Mouse (Mus musculus): ENCODE measurements at regions not wholly inside any gene's neighbourhood (a gene's known extent, or its start where the extent isn't known, plus 50 kb on each side); places are given as distances from the start of the nearest gene placed in this dataset.
A peak's percentile ranks its signal among the peaks of the same experiment; 100 is the strongest.

- DNase-seq (ENCODE audit: low spot score in 2 of 2): no peak
Observed at GRCm38 (mm10) chr4:105555941-105556340, 233.7 kb upstream of the Gm12728 start.

GRCm38 (mm10) chr4:105557396-105557795, 232.3 kb upstream of the Gm12728 start:
- DNase-seq (ENCODE audit: low spot score in 2 of 2): no peak

- no peak for DNase-seq (ENCODE audit: low spot score in 2 of 2)
Observed at GRCm38 (mm10) chr4:105560055-105560454, 229.6 kb upstream of the Gm12728 start.

- DNase-seq (ENCODE audit: low spot score in 2 of 2): no peak
Observed at GRCm38 (mm10) chr4:105560781-105561180, 228.9 kb upstream of the Gm12728 start.

DNA sequence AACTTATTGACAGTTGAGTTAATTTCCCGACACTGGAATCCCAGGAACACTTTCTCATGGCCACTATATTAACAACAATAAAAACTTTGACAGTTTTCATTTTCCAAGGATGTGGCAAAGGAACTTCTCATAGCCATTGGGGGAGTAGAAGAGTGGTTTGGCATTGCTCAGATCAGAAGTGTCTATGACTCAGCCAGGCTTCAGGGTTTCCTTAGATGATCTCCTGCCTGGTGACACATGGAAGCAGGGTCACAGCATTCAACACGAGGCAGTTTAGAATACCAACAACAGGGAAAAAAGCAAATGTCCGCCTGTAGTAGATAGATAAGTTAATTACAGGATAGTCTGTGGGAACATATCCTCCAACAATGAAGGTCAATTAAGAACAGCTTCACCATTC, 228.1 kb upstream of the Gm12728 start:
- DNase-seq (ENCODE audit: low spot score in 2 of 2): no peak

DNA sequence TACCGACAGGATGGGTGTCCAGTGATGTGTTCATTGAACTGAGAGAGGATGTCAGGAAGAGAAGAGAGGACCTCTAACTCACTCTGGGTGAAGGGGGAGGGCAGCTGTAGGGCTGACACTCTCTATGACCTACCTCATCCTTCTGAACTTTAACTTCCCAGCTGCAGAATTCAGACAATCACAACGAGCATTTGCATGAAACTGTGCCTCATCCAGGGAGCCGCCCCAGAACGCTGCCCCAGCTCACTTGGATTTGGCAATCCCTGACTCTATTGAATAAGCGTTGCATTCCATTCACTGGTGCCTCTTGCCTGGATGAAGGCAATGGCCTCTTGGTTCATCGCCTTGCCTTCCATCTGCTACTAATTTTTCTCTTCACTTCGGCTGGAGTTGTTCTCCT, 223.9 kb upstream of the Gm12728 start:
- no peak for DNase-seq (ENCODE audit: low spot score in 2 of 2)

DNA sequence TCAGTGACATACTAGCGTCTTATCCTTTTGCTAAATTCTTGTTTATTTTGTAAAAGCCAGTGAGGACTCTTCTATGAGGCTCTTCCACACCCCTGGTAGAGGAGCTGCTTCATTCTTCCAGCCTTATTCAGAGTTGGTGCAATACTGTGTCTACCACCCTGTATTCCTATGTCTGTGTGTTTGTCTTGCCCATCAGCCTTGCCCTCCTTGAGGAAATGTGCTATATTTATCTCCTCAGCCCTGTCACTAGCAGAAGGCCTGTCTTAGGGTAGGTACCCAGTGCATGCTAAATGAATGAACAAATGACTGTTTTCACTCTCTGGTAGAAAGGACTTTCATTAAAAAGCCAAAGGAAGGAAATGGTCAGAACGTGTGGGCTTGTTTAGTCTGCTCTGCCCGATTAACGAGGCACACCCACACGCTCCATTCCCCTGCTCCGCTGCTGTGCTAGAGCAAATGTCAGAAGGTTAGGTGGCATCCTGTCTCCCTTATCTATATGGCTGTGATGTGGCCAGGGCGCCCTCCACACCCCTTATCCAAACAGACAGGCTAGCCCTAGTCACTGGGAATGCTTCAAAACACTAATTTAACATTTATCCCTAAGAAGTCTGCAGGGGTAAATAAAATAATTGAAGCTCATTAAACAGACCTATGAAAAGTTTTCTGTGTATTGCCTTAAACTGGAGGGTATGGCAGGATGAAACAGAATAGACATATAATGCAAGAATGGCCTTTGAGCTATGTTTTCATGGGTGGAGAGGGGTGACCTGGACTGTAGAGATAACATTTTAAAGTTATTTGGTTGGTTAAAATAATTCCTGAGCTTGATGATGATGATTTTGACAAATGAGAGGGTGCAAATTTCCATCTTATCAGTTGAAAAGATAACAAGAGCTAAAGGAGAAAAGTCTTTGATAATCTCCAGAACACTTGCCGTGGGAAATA, 222.9 kb upstream of the Gm12728 start:
- no peak for DNase-seq (ENCODE audit: low spot score in 2 of 2)

DNA sequence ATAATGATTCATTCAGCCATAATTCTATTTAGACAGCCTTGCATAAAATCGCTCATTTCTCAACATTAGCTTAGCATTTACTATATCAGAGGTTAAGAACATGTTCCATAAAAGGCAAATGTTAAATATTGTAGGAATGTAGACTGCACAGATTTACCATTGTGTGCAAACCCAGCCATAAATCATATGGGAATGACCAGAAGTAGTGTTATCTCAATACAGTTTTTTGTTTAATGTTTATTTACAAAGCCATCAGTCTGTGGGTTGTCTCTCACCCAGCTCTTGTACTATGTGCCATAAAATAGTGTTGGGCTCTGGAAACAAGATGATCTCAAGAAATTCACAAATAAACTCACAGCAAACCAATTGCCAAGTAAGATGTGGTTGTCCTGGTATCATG, 220.0 kb upstream of the Gm12728 start:
- DNase-seq (ENCODE audit: low spot score in 2 of 2): no peak

- no peak for DNase-seq (ENCODE audit: low spot score in 2 of 2)
Observed at GRCm38 (mm10) chr4:105575550-105575949, 214.1 kb upstream of the Gm12728 start.

- DNase-seq (ENCODE audit: low spot score in 2 of 2): no peak
Observed at GRCm38 (mm10) chr4:105580987-105581386, 208.7 kb upstream of the Gm12728 start.

DNA sequence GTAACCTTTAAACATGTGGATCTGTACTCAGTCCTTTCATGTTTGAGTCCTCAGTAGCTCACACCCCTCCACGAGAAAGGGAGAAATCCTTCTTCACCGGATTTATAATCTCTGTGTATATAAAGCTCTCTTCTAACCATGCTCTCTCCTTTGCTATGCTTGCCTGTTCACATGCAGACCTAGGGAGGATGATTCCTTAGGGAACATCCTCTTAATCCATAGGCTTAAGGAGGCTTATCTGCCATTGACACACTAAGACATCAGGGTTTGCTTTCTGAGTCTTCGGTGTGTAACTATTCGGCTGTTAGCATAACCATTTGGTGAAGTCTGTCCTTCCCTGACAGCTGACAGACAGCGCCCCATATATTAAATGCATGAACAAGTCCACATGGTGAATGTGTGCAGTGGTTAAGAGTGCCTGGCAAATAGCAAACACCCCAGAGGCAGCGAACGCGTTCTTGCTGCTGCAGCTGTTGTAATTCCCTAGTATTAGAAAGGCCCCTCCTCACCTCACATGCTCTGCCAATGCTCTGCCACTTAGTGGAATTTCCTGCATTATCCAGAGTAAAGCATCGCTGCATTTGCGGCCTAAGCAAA, 205.2 kb upstream of the Gm12728 start:
- DNase-seq (ENCODE audit: low spot score in 2 of 2): no peak

- no peak for DNase-seq (ENCODE audit: low spot score in 2 of 2)
Observed at GRCm38 (mm10) chr4:105603661-105604060, 186.0 kb upstream of the Gm12728 start.

- no peak for DNase-seq (ENCODE audit: low spot score in 2 of 2)
Observed at GRCm38 (mm10) chr4:105604607-105605006, 185.1 kb upstream of the Gm12728 start.

DNA sequence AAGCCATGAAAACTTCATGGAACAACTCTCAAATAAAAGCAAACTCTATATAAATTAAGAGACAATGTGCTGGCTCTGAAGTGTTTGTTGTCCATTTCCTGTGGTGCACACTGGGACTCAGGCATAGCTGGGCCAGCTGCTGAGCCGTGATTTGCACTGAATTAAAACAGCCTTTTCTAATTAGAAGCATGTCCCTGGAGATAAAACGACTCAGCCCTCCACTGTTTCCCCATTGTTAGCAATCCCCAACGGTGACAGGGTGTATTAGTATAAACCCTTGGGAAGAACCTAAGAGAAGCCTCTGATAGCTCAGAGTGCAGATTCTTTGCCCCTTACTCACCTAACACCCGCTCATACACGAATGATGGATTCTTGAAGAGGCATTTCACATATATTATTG, 182.9 kb upstream of the Gm12728 start:
- DNase-seq (ENCODE audit: low spot score in 2 of 2): no peak

DNA sequence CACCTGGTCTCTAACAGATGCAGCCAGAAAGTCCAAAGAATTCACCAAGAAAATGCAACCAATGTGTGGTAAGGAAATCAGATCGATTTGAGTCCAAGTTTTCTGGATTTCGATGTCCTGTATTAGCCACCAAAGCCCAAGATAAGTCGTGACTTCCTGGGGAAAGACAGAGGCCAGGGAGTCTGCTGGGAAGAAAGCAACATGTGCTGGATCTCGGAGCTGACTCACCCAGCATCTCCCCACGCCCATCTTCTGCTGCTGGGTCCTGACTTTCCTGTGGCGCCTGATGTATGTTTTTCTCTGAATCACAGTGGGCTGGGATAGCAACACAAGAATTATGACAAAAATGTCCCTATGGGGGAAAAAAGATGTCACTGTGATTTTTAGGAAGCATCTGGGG, 178.8 kb upstream of the Gm12728 start:
- DNase-seq (ENCODE audit: low spot score in 2 of 2): no peak

GRCm38 (mm10) chr4:105614390-105614789, 175.3 kb upstream of the Gm12728 start:
- DNase-seq (ENCODE audit: low spot score in 2 of 2): no peak

DNA sequence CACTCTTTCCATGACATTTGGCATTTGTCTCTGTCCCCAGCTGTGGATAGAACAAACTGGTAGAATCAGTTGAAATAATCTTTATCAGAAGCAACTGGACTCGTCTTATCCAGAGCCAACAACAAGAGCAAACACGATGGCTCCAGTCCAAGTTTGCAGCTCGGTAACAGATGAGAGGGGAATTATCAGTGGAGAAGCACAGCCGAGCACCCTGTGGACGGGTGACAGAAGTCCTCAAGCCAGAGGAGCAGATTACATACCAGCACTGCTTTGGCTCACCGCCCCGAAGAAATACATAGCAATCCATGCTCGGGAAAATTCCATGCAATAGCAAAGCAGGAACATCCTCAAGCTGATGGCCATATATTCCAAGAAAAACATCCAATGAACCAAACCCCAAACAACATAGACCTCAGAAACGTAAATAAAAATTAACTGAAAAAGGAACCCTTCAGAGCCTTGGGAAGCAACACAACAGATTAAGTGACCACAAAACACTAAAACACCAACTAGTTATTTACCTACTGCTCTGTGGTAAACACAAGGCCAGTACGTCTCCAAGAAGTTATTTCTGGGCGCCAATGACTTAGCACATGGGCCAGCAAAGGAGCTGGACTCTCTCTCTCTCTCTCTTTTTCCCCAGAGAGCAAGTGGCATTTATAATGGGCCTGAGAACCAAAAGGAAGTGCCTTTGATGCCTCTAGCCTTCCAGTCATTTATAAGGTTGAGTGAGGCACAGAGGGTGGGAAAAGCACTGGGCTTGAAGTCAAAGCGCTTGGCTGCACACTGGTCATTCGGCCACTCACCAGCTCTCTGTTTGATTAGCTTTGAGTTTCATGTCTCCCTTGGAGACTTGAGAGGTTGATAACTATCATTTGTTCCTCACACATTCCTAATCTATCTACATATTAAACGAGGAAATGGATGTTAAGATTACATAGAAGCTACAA, 163.0 kb upstream of the Gm12728 start:
- peak; percentile 9 for DNase-seq (ENCODE audit: low spot score in 2 of 2)

DNA sequence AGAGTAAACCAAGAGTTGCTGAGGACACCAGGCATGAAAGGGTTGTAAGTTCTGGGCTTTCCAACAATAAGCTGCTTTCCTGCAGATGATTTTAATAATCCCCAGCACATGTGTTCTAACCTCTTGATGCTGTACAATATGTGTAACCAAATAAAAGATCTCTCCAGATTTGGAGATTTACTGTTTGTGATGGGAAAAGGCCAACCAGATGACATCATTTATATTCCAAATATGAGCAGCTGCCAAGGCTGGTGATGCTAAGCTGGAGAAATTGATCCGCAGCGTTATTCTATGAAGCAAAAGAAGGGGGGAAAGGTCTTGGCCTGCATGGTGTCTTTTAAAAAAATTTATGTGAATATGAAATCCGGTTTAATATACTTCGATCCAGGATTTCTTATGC, 160.1 kb upstream of the Gm12728 start:
- DNase-seq (ENCODE audit: low spot score in 2 of 2): no peak

GRCm38 (mm10) chr4:105630595-105631369, 158.9 kb upstream of the Gm12728 start:
- no peak for DNase-seq (ENCODE audit: low spot score in 2 of 2)

DNA sequence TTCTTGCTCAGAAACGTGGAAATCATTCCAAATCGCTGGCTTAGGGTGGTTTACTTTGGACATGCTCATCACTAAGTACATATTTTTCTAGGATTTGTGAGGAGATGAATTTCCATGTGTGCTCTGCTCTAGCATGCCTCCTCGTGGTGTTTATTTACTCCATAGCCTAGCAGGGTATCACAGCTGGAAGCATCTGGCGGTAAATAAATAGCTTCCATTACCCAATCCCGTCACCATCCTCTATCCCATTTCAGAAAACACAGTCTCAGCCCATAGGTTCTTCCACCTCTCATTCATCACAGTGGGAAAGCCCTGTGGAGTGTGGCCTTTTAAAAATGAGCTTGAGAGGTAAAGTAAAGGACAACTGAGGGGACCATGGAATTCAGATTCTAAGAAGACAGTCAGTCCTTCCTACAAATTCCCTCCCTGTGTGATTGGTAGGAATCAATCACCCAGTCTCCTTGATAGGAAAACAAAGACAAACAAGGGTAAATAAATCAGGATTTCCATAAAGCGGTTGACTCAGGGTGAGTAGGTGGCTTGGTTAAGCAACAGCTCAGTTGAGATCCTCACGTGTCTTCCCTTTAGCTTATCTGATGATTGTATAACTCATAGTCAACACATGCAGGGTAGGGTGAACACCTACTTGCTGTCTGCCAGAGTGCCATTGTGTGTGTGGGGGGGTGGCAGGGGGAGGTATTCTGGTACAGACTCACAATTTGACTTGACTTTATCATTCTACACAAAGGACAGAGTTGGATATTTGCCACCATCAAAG, 156.9 kb upstream of the Gm12728 start:
- no peak for DNase-seq (ENCODE audit: low spot score in 2 of 2)

Measured in gastrocnemius, adult 8-10 months (tissue).